Mouse (Mus musculus) left cerebral cortex, postnatal 36 days (tissue): ENCODE data around the gene Clasrp. TPM values are rescaled to one million over a fixed set of nuclear protein-coding genes. Genes with fewer than 3 reads are reported as not detected.
A peak's percentile ranks its signal among the peaks of the same experiment; 100 is the strongest.

ENCODE experiments used
- DNase-seq, 2 experiments: peaks; one replicate each; pipeline ENCODE4 v3.0.0; 2021 to 2022; ENCODE audit warnings: low spot score in 2 of 2, mixed read lengths in 1 of 2
- intact Hi-C: fragments of 180-260 bp; cut with DNase I; formaldehyde crosslinking; loops from one replicate; pipeline ENCODE4 v1.15.1; 2025
- total RNA-seq, 2 experiments: library from RNA; stranded (reverse); gene quantifications; 2 replicates each; pipeline ENCODE4 v1.2.3; 2021

Clasrp gene
- total RNA-seq, 2 experiments from 2014 or later = 65.1 to 110 TPM

DNA sequence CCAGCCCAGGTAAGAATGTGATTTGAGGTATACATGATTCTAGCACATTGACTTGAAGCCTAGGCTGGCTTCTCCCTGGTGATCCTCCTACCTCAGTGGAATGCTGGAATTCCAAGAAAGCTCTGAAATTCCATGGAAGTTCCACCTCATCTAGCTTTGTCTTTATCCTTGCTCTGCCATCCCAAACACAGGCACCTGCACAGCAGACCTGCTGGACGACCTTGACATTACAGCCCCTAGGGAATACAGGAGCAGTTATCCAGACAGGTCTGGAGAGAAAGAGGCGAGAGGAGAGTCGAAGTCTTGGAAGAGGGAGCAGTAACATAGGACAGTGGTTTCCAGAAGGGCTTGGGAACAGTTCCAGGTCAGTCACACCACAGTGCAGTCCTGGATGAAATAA is 34.6 kb downstream of the Clasrp start:
- intact Hi-C loops = no loop called here
- no peak for DNase-seq

DNA sequence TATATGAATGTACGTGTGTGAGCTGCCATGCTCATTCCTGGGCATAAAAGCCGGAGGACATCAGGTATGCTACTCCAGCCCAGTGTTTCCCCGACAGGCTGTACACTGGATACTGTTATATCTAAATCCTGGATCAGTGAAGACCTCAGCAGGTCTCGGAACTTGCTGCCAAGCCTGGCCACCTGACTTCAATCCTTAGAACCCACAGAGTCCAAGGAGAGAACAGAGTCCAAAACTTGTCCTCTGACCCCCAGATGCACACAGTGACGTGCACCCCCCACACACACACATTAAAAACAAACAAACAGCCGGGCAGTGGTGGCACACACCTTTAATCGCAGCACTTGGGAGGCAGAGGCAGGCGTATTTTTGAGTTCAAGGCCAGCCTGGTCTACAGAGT is 36.9 kb downstream of the Clasrp start:
- DNase-seq = no peak
- intact Hi-C loops = no loop called here

DNA sequence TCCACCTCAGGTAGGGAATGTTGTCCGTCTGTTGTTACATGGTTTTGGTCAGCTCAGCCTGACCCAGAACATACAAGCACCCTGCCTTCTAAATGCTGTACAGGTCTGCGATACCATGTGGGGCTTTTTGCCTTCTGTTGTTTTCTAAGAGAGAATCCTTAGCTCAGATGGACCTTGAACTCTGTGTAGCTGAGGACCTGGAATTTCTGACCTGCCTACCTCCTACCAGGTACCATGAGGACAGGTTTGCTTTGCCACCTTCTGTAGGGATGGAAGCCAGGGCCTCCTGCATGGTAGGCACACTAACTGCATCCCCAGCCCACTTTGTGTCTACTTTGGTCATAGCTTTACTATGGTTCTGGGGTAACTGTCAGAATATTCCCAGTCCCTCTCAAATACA is 38.5 kb downstream of the Clasrp start:
- intact Hi-C loops = no loop called here
- DNase-seq = no peak

DNA sequence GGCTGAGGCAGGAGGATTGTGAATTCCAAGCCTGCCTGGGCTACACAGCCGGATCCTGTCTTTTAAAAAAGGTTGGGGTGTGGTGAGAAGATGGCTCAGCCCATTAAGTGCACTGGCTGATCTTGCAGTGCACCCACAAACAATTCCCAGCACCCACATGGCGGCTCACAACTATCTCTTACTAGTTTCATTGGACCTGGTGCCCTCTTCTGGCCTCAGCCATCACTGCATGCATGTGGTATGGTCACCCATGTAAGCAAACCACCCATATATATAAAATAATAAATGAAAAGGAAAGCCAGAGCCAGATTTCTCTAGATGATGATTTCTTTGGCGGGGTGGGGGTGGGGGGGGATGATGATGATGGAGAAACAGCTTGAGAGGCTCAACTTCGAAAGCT is 39.8 kb downstream of the Clasrp start:
- DNase-seq = no peak
- intact Hi-C loops = loop anchor here (5.0 kb wide), 2 partner anchors 42 to 57 kb away; partner anchors contain the start of genes Bloc1s3 and Trappc6a

DNA sequence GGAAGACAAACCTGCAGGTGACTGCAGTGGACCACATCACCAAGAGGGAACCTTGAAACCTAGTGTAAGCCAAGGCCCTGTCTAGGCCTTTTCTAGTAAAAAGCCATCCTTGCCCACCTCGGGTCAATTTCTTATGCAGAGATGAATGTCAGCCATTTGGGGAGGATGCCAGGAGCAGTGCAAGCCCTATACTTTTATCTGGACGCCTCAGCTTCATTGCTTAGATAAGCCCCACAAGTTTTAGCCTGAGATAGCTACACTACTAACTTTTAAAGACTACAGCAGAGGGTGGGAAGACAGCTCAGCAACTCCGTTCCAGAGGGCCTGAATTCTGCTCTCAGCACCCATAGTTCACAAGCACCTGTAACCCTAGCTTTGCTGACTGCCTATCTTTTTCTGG is 40.4 kb downstream of the Clasrp start:
- DNase-seq = no peak
- intact Hi-C loops = loop anchor here (5.0 kb wide), 2 partner anchors 42 to 57 kb away; partner anchors contain the start of genes Bloc1s3 and Trappc6a

DNA sequence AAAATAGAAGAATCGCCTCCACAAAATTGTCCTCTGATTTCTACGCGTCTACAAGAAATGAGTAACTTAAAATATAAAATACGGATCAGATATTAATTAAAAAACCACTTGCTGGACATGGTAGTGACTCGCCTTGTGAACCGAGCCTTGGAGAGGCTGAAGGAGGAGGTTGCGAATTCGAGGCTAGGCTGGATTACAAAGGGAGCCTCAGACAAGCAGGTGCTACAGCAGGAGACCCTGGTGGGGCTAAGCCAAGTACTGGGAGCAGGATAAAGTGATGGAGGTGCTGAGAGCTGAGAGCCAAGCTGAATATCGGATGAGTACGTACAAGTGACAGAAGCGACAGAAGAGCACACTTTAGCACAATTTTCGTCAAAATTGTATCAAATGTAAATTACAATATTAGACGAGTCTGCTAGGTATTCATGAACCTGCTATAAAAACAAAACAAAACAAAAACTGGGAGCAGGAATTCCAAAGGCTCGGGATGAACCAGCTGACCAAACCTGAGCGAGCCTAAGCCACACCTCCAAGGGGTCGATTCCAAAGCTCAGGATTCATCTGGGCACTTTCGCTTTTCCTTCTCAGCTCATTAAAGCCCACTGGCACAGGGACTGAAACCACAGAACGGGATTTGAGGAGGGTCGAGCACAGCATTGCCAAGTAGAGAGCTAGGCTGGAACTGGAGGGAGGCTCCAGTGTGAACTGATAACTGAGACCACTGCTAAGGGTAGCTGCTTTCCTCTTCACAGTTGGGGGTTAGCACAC is 41.5 kb downstream of the Clasrp start, which contains the start of gene Ppp1r37:
TSS of gene Ppp1r37 (minus strand) at position 434 of the 768 bp plus-strand sequence.
- intact Hi-C loops = loop anchor here (5.0 kb wide), 2 partner anchors 41 to 56 kb away; partner anchors contain the start of genes Bloc1s3 and Trappc6a

DNA sequence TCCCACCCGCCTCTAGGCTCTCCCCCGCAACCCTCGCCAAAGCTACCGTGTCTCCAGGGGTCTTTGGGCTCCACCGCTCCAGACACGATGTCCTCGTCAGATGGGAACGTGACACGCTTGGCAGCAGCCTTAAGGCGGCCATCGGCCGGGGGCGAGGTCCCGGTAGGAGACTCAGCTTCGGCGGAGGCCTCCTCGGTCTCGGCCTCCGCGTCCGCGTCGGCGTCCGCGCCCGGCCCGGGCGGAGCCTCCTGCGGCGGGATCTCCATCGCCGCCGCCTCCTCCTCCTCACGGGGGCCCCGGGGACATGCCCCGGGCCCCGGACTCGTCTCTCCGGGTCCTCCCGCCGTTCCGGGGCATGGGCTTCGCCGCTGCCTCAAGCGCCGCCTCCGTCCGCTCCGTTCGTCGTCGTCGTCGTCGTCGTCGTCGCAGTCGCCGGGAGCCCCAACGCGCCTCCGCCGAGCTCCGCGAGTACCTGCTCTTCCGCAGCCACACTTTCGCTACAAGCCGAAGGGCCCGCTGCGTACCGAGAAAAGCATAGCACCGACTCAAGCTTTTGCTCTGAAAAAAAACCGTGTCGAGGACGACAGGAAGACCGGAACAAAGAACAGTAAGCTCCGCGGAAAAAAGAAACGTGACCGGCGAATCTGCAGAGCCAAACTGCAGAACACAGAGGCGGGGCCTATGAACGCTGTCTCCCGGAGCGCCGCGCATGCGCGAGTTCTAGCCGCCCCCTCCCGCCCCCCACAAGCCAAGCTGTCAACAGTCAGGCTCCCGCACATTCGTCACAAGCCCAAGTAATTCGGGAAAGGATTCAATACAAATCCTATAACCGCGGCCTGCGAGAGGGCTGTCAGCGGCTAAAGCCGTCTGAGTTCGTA is 42.3 kb downstream of the Clasrp start:
- DNase-seq = peak; percentile 91
- intact Hi-C loops = loop anchor here (5.0 kb wide), 2 partner anchors 40 to 55 kb away; partner anchors contain the start of genes Bloc1s3 and Trappc6a

More for the DNA sequence above, 41.5 kb downstream of the Clasrp start, which contains the start of gene Ppp1r37:
- no peak for DNase-seq

DNA sequence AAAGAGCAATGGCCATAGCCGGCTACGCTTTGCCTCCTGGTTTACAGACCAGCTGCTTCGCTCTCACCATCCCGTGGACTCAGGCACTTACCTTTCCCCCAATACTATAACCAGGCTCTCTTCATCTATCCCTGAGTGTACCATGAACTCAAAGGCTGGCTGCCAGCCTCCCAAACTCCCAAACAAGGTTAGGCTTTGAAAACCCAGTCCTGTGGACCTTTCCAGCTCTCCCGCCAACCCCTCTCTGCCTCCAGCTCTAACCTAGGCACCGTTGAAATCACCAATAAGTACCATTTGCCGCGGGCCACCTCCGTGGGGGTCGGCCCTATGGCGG is 42.9 kb downstream of the Clasrp start:
- intact Hi-C loops = loop anchor here (5.0 kb wide), 2 partner anchors 39 to 54 kb away; partner anchors contain the start of genes Bloc1s3 and Trappc6a
- no peak for DNase-seq

DNA sequence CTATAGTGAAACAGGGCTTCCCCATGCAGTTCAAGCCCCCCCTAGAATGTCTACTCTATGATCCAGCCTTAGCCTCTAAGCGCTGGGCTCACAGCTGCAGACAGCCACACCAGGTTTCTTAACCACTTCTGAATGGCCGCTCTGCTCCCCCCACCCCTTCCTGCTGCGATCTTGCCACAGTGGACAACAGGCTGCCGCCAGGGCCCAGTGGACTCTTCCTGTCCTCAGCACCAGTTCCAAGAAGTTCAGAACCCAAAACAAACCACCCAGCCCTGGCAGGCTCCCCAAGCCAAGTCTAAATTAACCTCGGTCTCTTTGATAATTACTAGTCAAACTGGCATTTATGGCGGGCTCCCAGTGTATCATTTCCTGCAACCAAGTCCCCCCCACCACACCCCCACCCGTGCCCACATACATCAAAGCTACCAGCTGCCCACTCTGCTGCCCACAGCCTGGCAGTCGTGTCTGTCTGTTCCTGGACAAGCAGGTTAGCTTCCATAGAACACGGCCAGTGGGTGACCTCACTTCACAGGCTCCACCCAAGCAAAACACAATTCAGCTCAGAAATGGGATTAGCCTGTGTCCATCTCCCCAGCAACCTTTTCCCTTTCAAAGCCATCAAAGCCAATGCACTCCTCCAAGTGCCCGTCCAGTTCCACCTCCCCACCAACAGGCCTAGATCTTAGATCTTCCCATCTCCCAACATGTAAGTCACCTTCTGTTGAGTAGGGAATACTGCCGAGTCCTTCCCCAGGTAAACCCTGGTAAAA is 43.6 kb downstream of the Clasrp start:
- intact Hi-C loops = loop anchor here (5.0 kb wide), 2 partner anchors 38 to 53 kb away; partner anchors contain the start of genes Bloc1s3 and Trappc6a
- DNase-seq = no peak

DNA sequence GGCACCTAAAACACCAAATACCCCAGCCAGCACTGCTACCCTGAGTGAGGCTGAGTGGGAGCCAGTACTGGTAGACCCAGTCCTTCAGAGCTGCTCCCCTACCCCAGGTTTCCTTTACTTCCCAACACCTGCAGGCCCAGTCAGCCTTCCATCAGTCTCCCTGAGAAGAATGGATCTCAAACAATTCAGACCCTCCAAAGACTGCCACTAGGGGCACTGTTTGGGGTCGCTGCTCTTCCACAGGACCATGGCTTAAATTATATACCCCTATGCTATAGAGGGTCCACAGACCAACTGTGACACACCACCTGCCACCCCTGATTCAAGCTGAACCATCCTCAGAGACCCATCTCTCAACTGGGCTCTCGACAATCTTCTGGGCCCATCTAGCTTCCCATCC is 45.3 kb downstream of the Clasrp start:
- intact Hi-C loops = no loop called here
- no peak for DNase-seq

DNA sequence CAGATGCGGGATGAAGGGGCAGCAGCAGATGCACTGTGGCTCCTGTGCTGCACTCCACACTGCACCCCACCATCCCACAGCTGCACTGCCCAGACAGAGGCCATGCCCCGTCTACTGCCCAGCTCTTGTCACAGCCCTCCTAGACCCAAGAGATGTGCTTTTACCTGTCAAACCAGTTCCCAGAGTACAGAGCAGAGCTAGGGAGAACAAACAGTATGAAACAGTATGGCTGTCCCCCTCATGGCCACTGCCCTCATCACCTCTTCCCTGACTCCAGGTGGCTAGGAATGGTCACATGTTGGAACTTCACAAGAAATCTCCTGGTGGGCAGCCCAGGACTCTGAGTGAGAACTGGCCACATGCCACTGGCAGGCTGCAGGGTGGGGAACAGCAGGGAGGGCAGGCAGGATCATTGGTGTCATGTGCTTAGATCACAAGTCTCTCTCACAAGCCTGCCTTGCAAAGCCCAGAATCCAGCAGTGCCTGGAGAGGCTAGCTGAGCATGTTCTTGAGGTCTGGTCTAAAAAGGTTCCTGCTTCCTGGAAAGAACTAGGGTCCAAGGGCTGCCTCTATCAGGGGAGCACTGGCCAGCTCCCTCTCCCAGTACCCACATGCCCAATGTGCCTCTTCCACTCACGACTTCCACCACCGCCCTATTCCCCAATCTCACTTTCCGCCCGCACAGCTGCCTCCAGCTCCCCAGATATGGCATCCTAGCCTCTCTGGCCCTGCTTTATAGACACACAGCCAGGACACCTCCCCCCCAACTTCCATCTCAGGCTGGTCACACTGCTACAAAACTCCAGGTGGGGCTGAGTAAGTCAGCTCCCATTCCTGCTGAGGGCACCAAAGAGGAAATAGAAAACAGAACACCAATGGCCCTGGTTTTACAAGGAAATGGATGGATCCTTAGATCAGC is 46.0 kb downstream of the Clasrp start:
- peak; percentile 32 to 69 for DNase-seq
- intact Hi-C loops = no loop called here

DNA sequence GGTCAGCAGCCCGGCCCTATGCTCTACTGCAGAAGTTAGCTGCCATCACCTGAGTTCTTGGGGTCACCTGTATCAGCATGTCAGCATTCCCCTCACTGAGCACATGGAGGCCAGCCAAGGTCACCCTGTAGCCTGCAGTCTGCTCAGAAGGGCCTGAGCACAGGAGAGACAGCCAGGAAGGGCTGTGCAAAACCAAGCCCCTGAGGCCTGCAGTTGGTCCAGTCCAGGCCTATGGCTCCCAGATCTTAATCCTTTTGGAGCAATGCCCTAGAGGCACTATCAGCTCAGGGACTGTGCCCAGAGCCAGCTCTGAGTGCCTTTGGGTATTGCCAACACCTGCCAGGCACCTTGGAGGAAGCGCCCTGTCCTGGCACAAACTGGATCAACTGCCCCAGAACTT is 47.2 kb downstream of the Clasrp start:
- intact Hi-C loops = no loop called here
- DNase-seq = no peak

DNA sequence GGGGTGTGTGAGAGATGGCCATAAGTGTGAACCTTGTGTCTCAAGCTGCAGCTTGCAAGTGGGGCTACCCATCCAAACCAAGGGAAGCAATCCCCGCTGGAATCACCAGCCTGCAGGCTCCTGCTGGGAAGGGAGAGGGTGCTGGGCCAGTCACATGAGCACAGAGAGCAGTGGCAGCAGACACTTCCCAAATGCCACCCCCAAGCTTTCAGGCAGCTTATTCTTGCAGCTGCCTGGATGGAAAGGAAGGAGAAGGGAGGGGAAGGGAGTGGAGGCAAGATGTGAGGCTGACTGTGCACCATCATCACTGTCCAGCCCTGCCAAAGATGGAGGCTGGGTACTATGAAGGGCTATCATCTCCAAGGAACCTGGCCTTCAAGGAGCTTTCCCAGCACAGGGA is 50.1 kb downstream of the Clasrp start:
- peak; percentile 68 to 72 for DNase-seq
- intact Hi-C loops = no loop called here

DNA sequence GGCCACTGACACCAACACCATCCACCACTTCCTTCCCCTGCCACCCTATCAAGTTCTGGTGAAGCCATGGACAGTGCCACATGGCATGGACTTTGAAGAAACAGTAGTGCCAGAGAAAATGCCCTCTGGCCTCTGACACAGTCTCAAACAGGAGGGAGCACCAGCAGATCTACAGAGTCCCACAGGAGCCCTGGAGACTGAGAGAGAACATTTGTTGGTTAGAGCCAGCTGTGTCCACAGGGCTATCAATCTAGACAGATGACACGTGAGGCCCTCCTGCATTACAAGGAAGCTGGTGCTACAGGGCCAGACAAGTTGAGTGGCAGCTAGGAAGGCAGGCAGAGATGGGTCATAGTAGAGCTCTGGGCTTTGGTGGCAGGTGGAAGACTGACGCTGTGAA is 51.8 kb downstream of the Clasrp start:
- intact Hi-C loops = no loop called here

DNA sequence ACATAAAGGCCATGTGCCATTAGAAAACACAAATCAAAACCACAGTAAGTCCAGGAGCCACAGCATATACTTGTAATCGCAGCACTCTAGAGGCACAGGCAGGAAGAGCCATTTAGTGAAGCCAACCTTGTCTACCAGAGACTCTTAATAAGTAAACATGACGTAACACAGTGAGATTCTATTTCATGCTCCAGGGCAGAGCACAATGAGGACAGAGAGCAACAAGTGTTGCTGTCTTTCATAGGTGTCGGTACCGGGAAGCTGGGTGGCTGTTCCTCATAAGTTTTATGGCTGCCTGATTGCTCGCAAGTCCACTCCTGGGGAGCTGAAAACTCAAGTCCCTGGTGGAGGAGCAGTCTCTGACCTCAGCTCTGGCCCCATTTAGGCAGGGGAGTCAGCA is 52.7 kb downstream of the Clasrp start:
- intact Hi-C loops = no loop called here

More for the DNA sequence above, 51.8 kb downstream of the Clasrp start:
- no peak for DNase-seq

DNA sequence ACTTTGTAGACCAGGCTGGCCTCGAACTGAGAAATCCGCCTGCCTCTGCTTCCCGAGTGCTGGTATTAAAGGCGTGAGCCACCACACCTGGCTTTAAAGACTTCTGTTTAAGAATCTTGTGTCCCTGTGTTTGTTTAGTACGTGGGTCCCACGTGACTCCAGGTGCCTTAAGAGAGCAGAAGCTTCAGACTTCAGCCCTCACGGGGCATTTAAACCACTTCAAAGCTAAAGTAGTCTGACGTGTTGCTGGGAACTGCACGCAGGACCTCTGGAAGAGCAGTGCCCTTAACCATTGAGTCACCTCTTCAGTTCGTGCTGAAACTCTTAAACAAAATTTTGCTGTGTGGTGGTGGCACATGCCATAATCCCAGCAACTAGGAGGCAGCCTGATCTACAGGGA is 54.9 kb downstream of the Clasrp start:
- DNase-seq = no peak
- intact Hi-C loops = no loop called here

More for the DNA sequence above, 52.7 kb downstream of the Clasrp start:
- no peak for DNase-seq

DNA sequence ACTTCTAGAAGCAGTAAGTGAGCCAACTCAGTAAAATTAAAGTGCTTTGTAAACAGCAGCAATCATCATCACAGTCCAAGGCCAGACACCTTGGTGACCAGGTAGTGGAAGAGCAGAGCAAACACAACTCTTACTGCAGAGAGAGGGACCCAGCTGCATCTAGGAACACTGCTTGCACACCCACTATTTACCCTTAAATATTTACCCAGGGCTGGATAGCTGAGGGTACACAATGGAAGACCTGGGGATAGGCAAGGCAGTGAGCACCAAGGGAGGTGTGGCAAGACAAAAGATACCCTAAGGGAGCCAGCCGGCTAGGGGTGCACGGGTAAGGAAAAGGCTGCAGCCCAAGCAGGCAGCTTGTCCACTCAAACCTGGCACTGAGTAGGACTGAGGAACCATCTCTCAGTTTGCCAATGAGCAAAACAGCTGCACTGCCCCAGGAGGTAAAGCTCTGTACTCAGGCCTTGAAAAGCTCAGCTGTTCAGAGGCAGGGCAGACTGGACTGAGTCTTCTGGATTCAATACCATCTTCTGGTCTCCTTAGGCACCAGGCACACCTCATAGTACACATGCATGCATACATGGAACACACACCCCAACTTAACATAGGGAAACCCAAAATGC is 56.8 kb downstream of the Clasrp start:
- DNase-seq = no peak
- intact Hi-C loops = no loop called here

DNA sequence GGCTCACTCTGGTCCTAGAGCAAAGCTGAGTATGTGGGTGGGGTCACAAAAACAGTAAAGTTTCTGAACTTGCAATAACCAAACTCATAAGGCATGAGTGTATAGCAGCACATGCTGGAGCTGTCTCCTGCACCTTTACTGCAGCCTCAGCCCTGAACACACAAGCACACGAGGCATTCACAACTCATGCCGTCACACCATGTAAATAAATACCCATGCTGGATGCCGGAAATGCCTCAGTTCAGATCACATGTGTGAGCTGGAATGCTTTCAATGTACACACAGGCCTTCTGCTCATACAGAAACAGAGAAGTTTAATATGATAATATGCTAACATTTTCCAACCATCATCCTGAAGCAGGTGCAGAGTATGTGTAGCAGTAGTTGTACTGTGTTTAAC is 58.3 kb downstream of the Clasrp start:
- no peak for DNase-seq
- intact Hi-C loops = no loop called here
